Mouse (Mus musculus) layer of hippocampus, adult 11-12 months (tissue): ENCODE measurements at regions not wholly inside any gene's neighbourhood (a gene's known extent, or its start where the extent isn't known, plus 50 kb on each side); places are given as distances from the start of the nearest gene placed in this dataset.
A peak's percentile ranks its signal among the peaks of the same experiment; 100 is the strongest.

ENCODE experiments used
- DNase-seq: peaks from one replicate; pipeline ENCODE4 v3.0.0; 2022; ENCODE audit warnings: low spot score

- DNase-seq, result no peak
Observed at GRCm38 (mm10) chr11:112106891-112107290, 675.1 kb upstream of the Sox9 start.

DNA sequence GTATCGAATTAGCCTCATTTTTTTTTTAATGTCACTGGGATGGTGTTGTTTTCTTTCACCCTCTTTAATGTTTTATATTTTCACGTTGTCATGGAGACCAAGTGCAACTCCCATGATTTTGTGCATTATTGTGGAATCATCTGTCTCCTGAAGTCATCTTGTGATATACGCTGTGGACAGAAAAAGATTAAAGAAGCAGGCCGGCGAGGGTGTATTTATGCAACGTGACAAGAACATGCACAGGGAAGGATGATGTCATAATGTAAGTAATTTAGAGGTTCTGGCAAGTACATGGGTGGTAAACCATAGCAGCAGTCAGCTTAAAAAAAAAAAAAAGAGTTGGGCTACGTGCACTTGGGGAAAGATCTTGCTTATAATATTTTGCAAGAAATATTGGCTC is 674.7 kb upstream of the Sox9 start:
- no peak for DNase-seq

DNA sequence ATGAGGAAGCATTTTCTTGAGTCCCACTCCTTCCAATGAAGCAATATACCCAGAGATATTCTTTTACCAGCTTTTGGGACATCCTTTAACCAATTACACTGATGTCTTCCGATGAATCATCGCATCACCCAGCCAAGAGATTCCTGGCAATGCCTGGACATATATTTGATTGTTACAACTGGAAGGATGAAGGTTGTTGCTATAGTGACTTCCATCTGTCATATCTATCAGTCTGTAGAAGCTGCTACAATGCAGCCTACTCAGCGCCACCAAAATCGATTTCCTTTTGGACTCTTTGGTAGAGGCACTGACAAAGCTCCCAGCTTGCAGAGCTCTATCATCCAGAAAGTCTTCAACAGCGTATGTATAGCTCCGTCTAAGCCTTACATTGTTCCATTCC is 661.0 kb upstream of the Sox9 start:
- DNase-seq, result peak; percentile 11

DNA sequence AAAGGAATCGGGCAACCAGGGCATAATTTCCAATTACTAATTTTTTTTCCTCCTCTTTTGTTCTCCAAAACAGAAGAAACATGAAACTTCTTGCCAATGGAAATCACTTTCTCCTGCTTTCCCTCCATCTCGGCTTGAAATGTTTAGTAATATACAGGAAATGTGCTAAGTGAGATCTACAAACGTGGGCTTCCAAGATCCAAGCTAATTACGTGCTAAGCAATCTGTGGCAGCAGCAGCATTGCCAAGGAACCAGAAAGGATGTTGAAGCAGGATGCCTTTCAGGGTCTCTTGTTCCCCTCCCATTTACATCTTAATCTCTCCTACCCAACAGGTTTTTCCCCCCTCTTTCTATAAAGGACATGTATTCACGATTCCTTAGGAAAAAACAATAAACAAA is 660.2 kb upstream of the Sox9 start:
- DNase-seq, result peak; percentile 10

- DNase-seq, result no peak
Observed at GRCm38 (mm10) chr11:112125249-112125933, 656.6 kb upstream of the Sox9 start.

DNA sequence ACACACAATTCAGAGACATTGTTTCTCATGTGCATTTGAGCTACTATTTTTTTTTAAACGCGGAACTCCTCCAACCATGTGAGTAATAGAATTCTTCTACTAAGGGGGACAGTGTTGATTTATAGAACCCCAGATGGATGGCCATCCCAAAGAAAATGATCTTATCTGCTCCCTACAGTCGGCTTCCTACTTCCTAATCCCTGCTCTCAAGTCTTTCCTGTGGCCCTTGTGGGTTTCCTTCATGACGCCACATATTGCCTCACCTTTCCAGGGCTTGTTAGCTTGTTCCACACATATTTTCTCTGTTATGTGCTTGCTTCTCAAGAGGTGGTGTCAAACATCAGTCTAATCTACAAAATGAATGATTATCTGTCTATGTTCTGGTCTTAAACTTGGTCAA is 651.9 kb upstream of the Sox9 start:
- DNase-seq, result no peak

DNA sequence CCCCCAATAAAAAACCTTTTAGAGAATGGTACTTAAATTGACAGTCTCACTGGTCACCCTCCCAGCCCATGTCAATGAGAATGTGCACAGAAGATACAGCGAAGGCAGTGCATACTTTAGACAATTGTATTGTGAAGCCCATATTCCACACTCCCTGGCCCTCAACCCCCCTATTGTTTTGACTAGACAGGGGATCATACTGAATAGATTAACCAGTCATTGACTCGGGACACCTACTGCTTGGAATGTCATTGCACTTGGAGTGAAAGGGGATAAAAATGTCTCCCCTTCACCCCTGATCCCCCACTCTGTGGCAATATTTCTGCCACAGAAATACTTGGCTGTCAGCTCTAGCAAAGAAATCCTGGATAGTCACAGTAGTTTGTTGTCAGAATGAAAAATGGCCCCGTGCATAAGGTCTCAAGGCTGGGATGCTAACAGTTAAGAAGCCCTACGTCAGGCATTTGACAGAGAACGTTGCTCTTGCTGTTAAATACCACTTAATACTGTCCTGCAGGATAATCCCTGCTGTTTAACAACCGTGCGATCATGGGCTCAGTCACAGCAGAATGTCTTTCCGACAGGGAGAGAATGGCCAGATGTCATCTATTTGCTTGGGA is 644.5 kb upstream of the Sox9 start:
- no peak for DNase-seq

DNA sequence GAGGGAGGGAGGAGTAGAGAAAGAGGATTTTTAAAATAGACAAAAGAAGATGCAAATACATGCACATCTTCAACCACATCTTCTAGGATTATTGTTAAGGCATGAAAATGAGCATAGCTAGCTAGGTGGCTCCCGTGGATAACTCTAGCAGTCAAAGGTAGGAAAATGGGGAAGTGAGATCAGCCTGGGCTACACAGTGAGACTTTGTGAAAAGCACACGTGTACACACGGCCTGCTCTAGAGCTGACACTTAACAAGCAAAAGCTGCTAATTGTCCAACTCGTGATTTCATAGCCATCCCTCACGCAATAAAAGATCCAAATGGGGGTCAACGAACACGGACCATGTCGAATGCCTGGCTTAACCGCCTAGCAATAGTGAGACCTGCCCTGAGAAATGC is 642.0 kb upstream of the Sox9 start:
- no peak for DNase-seq

DNA sequence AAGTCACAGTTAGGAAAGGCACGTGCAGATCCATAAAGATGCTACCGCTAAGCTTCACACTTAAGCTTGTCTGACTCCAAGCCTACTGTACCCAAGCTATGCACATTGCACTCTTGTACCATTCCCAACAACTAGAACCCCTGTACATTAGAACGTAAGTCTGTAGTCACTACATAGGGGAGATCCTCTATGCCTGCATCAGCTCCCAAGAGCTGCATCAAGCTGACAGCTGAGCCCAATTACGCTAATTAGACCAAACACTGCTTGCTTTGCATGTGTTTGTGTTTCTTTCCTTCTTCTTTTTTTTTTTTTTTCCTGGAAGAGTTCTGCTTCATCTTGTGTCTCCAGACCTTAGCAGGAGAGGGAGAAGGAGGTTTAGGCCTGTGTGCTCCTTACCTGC is 641.5 kb upstream of the Sox9 start:
- no peak for DNase-seq

GRCm38 (mm10) chr11:112140912-112141311 is 641.1 kb upstream of the Sox9 start:
- no peak for DNase-seq

GRCm38 (mm10) chr11:112152051-112152450 is 630.0 kb upstream of the Sox9 start:
- no peak for DNase-seq

DNA sequence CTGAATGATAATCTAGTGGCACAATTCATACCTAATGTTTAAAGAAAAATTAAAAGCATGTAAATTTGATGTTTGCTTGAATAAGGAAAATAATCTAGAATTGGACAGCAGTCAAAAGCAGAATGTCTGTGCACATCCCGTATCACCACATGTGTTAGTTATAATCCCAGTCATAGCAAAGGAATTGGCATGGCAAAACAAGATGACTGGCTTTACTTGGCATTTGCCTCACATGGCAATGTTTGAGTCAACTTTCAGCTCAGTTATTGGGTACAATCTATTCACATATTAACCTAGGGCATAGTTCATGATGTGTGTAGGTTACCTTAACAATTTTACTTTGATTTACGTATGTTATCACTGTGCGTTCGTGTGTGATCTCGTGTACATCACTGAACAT is 628.8 kb upstream of the Sox9 start:
- DNase-seq, result no peak

DNA sequence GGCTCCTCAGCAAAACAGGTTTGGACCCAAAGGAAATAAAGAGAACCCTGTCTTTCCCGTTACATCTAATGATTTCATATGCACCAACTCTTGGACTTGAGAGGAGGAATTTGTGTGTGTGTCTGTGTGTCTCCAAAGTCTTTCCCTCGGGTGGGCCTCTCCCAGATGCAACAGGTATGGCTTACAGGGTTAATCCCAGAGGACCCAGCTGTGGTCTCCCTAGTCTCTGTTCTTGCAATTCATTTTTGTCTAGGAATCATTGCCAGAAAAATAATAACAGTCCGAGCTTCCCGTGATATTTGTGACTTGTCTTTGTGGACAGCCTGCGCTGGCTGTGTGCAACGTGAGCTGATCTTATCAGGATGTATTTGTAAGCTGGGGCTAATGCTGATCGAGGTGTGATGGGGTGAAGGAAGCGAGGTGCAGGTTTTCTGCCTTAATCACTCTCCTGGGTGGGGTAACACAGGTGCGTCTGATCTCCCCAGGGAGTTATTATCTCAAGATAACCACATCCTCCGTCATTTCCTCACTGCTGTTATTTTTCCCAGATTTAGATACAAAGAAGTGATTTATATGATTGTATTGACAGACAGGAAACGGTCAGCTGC is 627.2 kb upstream of the Sox9 start:
- DNase-seq, result no peak

GRCm38 (mm10) chr11:112155339-112155955 is 626.6 kb upstream of the Sox9 start:
- DNase-seq, result no peak

DNA sequence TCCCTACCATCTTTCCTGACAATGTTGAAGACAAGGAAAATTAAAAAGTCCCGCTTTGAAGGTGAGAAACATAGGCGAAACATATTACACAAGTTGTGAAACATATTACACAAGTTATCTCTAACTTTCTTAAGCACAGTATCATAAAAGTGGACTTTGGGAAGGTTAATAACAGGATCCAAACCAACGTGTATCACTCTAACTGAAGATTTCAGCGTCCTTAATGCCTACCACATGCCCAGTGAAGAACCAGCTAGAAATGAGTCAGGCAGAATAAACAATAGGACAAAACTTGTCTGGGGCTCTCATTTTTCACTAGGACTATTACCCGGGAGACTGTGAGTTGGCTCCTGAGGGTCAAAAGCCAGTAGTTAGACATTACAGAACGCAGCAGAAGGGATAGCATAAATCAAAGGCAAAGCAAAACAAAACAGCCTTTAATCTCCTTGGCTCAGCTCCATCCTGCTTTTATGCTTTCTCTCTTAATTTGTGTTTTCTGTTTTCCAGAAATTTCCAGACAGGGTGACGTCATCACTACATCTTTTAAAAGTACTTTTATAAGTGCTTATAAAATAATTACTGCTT is 618.3 kb upstream of the Sox9 start:
- DNase-seq, result no peak

- DNase-seq, result no peak
Observed at GRCm38 (mm10) chr11:112173585-112173984, 608.4 kb upstream of the Sox9 start.

DNA sequence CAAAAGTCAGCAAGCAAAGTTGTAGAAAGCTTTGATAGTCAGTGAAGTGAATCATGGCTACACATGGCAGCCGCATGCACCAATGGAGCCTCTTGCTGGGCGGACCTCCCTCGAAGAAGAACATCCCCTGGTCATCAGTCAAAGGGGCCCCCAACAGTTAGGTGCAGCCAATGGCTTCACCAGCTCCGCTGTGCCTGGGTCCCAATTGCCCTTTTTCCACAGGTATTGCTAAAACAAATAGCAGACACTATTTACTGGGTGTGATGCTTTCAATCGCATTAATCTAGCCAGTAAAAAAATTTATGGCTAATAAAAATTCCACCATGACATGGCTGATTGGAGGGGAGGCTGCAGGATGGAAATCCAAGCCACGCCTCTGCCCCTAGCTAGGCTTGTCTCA is 606.7 kb upstream of the Sox9 start:
- DNase-seq, result no peak

GRCm38 (mm10) chr11:112180666-112181065 is 601.4 kb upstream of the Sox9 start:
- no peak for DNase-seq

DNA sequence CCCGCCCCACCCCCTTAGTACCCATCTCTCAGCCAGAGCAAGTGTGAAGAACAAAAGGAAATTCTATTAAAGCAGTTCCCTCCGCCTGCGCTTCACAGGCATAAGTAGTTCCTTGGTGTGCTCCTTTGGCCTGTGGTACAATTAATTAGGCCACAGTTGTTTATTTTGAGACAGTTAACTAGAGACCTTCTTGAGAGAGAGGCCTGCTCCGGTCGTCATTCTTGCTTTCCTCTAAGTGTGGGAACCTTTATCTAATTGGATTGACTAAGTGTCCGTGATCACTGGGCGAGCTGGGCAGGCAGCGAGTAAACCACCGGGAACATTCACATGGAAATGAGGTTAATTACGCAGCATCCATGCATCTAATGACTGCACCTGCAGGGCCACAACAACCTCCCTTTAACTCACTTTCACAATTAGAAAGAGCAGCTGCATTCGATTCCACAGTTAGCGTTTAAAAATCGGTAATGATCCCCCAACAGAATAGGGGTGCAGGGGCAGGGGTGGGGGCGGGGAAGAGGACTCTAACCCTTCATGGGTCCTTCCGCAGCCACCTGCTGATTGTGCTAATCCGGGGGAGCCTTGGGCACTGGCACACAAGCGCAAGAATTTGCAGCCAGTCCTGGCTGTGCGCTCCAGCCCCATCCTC is 584.3 kb upstream of the Sox9 start:
- DNase-seq, result no peak

- no peak for DNase-seq
Observed at GRCm38 (mm10) chr11:112204561-112204960, 577.5 kb upstream of the Sox9 start.

- peak; percentile 60 for DNase-seq
Observed at GRCm38 (mm10) chr11:112209414-112209813, 572.6 kb upstream of the Sox9 start.

- no peak for DNase-seq
Observed at GRCm38 (mm10) chr11:112219046-112219720, 562.8 kb upstream of the Sox9 start.
